Mouse (Mus musculus) v-Abl transformed pro-B cells (cell line): Measurements from ENCODE around the gene Cit.

ENCODE experiments used
- in situ Hi-C, 2 experiments: fragments of 400-800 bp; cut with MboI; formaldehyde crosslinking; loops; one replicate each; pipeline ENCODE4 v1.15.1; 2025; ENCODE audit not compliant: unreplicated experiment in 2 of 2

The Cit gene

GRCm38 (mm10) chr5:115908699-115909098 is 63.6 kb downstream of the Cit start:
- in situ Hi-C loops = no loop called here

GRCm38 (mm10) chr5:115909106-115909505 is 64.0 kb downstream of the Cit start:
- in situ Hi-C loops = no loop called here

- in situ Hi-C loops = no loop called here
These were observed 65.4 kb downstream of the Cit start for GRCm38 (mm10) chr5:115910491-115910890.

GRCm38 (mm10) chr5:115915481-115915880 is 70.4 kb downstream of the Cit start:
- in situ Hi-C loops = no loop called here

GRCm38 (mm10) chr5:115917960-115918359 is 72.9 kb downstream of the Cit start:
- in situ Hi-C loops = no loop called here

- in situ Hi-C loops = no loop called here
These were observed 73.7 kb downstream of the Cit start for GRCm38 (mm10) chr5:115918597-115919351.

- in situ Hi-C loops = no loop called here
These were observed 76.9 kb downstream of the Cit start for GRCm38 (mm10) chr5:115921990-115922389.

- in situ Hi-C loops = no loop called here
These were observed 79.9 kb downstream of the Cit start for GRCm38 (mm10) chr5:115924946-115925345.

- in situ Hi-C loops = no loop called here
These were observed 83.9 kb downstream of the Cit start for GRCm38 (mm10) chr5:115928786-115929507.

- in situ Hi-C loops = no loop called here
These were observed 87.2 kb downstream of the Cit start for GRCm38 (mm10) chr5:115932325-115932724.

GRCm38 (mm10) chr5:115936851-115937250 is 91.8 kb downstream of the Cit start:
- in situ Hi-C loops = no loop called here

- in situ Hi-C loops = no loop called here
These were observed 92.5 kb downstream of the Cit start for GRCm38 (mm10) chr5:115937566-115937965.

GRCm38 (mm10) chr5:115938999-115939398 is 93.9 kb downstream of the Cit start:
- in situ Hi-C loops = no loop called here

GRCm38 (mm10) chr5:115942389-115942788 is 97.3 kb downstream of the Cit start:
- in situ Hi-C loops = no loop called here

GRCm38 (mm10) chr5:115944791-115945490 is 99.9 kb downstream of the Cit start:
- in situ Hi-C loops = no loop called here

GRCm38 (mm10) chr5:115947622-115948353 is 102.7 kb downstream of the Cit start:
- in situ Hi-C loops = no loop called here

GRCm38 (mm10) chr5:115950936-115951335 is 105.9 kb downstream of the Cit start:
- in situ Hi-C loops = no loop called here

GRCm38 (mm10) chr5:115953173-115953572 is 108.1 kb downstream of the Cit start:
- in situ Hi-C loops = no loop called here

GRCm38 (mm10) chr5:115954084-115954483 is 109.0 kb downstream of the Cit start:
- in situ Hi-C loops = no loop called here

GRCm38 (mm10) chr5:115954549-115954948 is 109.5 kb downstream of the Cit start:
- in situ Hi-C loops = no loop called here

GRCm38 (mm10) chr5:115955131-115955530 is 110.1 kb downstream of the Cit start:
- in situ Hi-C loops = no loop called here
